Mouse (Mus musculus): Measurements from ENCODE around the gene Trp53inp2. TPM values are rescaled to one million over a fixed set of nuclear protein-coding genes. Genes with fewer than 3 reads are reported as not detected.

Gene Trp53inp2
- polyA plus RNA-seq (2015; fragmentation: Nextera tagmentation; extraction: Ambion mirVana) = 92.6 and 108 TPM in 2 replicates

GRCm38 (mm10) chr2:155380261-155381059, at the start of gene Trp53inp2:
TSS of gene Trp53inp2 (plus strand) at chr2:155381059.

GRCm38 (mm10) chr2:155356971-155357591, 23.8 kb upstream of the Trp53inp2 start, which contains the start of gene Pigu:
TSS of gene Pigu (minus strand) at chr2:155357430.

MicroRNAs encoded within 50 kb of the gene (microRNA counts, 519-probe panel; counts per million panel counts)
- microRNA mmu-miR-695 = 296 counts per million, percentile 58 among the panel's probes with 10 or more counts

Small RNA genes lying within 50 kb of the gene (microRNA-seq; reads per million reads assigned to microRNA genes)
- gene Mir695 = 0 reads per million in 2 experiments

Other genes starting within 250 kb of the Trp53inp2 start
- gene Itch, start 247.6 kb upstream of the Trp53inp2 start, polyA plus RNA-seq (2015; fragmentation: Nextera tagmentation; extraction: Ambion mirVana) = 19.6 and 20.3 TPM in 2 replicates
- 261 and 298 TPM in 2 replicates for gene Dynlrb1, start 144.5 kb upstream of the Trp53inp2 start, polyA plus RNA-seq (2015; fragmentation: Nextera tagmentation; extraction: Ambion mirVana)
- gene Map1lc3a, start 104.8 kb upstream of the Trp53inp2 start, polyA plus RNA-seq (2015; fragmentation: Nextera tagmentation; extraction: Ambion mirVana) = 424 and 513 TPM in 2 replicates
- 36.8 and 37.1 TPM in 2 replicates for gene Pigu, start 23.6 kb upstream of the Trp53inp2 start, polyA plus RNA-seq (2015; fragmentation: Nextera tagmentation; extraction: Ambion mirVana)
- 10.4 and 11.1 TPM in 2 replicates for gene Ncoa6, start 92.8 kb downstream of the Trp53inp2 start, polyA plus RNA-seq (2015; fragmentation: Nextera tagmentation; extraction: Ambion mirVana)
- gene Acss2, start 136.9 kb downstream of the Trp53inp2 start, polyA plus RNA-seq (2015; fragmentation: Nextera tagmentation; extraction: Ambion mirVana) = 31.1 and 40.7 TPM in 2 replicates
- 2.3 and 2.8 TPM in 2 replicates for gene Ggt7, start 137.2 kb downstream of the Trp53inp2 start, polyA plus RNA-seq (2015; fragmentation: Nextera tagmentation; extraction: Ambion mirVana)
- gene Gss, start 211.8 kb downstream of the Trp53inp2 start, polyA plus RNA-seq (2015; fragmentation: Nextera tagmentation; extraction: Ambion mirVana) = 12.0 and 14.2 TPM in 2 replicates
- gene Myh7b, start 230.2 kb downstream of the Trp53inp2 start, polyA plus RNA-seq (2015; fragmentation: Nextera tagmentation; extraction: Ambion mirVana) = 2.0 and 2.3 TPM in 2 replicates